Mouse (Mus musculus): ENCODE results near the gene Ccdc134. TPM values are rescaled to one million over a fixed set of nuclear protein-coding genes. Genes with fewer than 3 reads are reported as not detected.

The Ccdc134 gene
- polyA plus RNA-seq (2017; shearing (Covaris generic)): 36.0 TPM

GRCm38 (mm10) chr15:82127426-82128374 lies at the start of gene Ccdc134:
Ccdc134 (plus strand) TSS chr15:82127922.

GRCm38 (mm10) chr15:82146770-82147610 lies 19.3 kb downstream of the Ccdc134 start, which contains the start of gene Srebf2:
Srebf2 (plus strand) TSS chr15:82147181.

Other genes with a start within 250 kb of the Ccdc134 start
- gene Polr3h, start 201.7 kb upstream of the Ccdc134 start, polyA plus RNA-seq (2017; shearing (Covaris generic)): 35.3 TPM
- not detected for gene Csdc2, start 191.2 kb upstream of the Ccdc134 start, polyA plus RNA-seq (2017; shearing (Covaris generic))
- 11.2 TPM for gene Pmm1, start 167.0 kb upstream of the Ccdc134 start, polyA plus RNA-seq (2017; shearing (Covaris generic))
- gene 1700029P11Rik, start 147.4 kb upstream of the Ccdc134 start, polyA plus RNA-seq (2017; shearing (Covaris generic)): not detected
- 50.4 TPM for gene Xrcc6, start 140.1 kb upstream of the Ccdc134 start, polyA plus RNA-seq (2017; shearing (Covaris generic))
- gene Desi1, start 94.1 kb upstream of the Ccdc134 start, polyA plus RNA-seq (2017; shearing (Covaris generic)): 30.8 TPM
- gene Snu13, start 80.3 kb upstream of the Ccdc134 start, polyA plus RNA-seq (2017; shearing (Covaris generic)): 162 TPM
- not detected for gene 4930407I10Rik, start 68.8 kb upstream of the Ccdc134 start, polyA plus RNA-seq (2017; shearing (Covaris generic))
- not detected for gene Mei1, start 57.9 kb upstream of the Ccdc134 start, polyA plus RNA-seq (2017; shearing (Covaris generic))
- 196 TPM for gene Srebf2, start 19.3 kb downstream of the Ccdc134 start, polyA plus RNA-seq (2017; shearing (Covaris generic))
- 0.44 TPM for gene Shisa8, start 84.9 kb downstream of the Ccdc134 start, polyA plus RNA-seq (2017; shearing (Covaris generic))
- gene Tnfrsf13c, start 96.4 kb downstream of the Ccdc134 start, polyA plus RNA-seq (2017; shearing (Covaris generic)): 0.77 TPM
- gene Cenpm, start 116.8 kb downstream of the Ccdc134 start, polyA plus RNA-seq (2017; shearing (Covaris generic)): 3.2 TPM
- gene 1500009C09Rik, start 124.5 kb downstream of the Ccdc134 start, polyA plus RNA-seq (2017; shearing (Covaris generic)): not detected
- not detected for gene Sept3, start 147.0 kb downstream of the Ccdc134 start, polyA plus RNA-seq (2017; shearing (Covaris generic))
- gene Wbp2nl, start 171.0 kb downstream of the Ccdc134 start, polyA plus RNA-seq (2017; shearing (Covaris generic)): not detected
- gene Naga, start 211.0 kb downstream of the Ccdc134 start, polyA plus RNA-seq (2017; shearing (Covaris generic)): 23.9 TPM
- gene Pheta2, start 211.0 kb downstream of the Ccdc134 start, polyA plus RNA-seq (2017; shearing (Covaris generic)): 0.44 TPM
- gene Smdt1, start 211.0 kb downstream of the Ccdc134 start, polyA plus RNA-seq (2017; shearing (Covaris generic)): 170 TPM
- gene Ndufa6, start 226.4 kb downstream of the Ccdc134 start, polyA plus RNA-seq (2017; shearing (Covaris generic)): 347 TPM

All from naive thymus-derived CD4-positive, alpha-beta T cell, adult 5 months (primary cell).